Mouse (Mus musculus) heart, postnatal 0 days (tissue): Measurements from ENCODE around the gene Trpm7.

Experiments used
- CTCF ChIP-seq: IDR thresholded peaks from 2 replicates; pipeline ENCODE4 v1.5.1; 2016; ENCODE audit warnings: antibody characterized with exemption, control low read depth, low read depth
- EP300 ChIP-seq: IDR thresholded peaks from 2 replicates; pipeline ENCODE4 v1.6.1; 2016; ENCODE audit warnings: antibody characterized with exemption, low read depth

DNA sequence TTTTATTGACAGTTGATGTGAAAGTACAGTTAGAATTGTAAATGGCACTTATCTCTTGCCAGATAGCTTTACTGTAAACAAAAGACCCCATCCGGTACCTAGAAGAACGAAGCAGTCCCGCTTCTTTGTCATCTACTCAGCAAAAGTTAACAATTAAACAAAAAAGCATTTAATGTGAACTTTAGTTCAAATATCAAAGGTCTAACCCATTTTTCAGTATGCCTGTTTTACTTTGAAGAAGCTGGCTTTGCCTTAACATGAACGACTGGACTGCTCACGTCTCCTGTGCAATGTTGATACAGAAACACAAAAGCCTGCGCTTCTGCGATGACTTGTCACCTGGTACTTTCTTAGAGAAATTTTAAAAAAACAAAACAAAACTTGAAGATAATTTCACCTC lies 16.3 kb upstream of the Trpm7 start:
- TF ChIP-seq CTCF (no peak), EP300 (no peak)
